Mouse (Mus musculus) bone marrow, adult 2 months (tissue): Measurements from ENCODE around the gene Sstr3.

Source experiments
- CTCF ChIP-seq: fragments of 200-500 bp; IDR thresholded peaks from 2 replicates; pipeline ENCODE4 v1.5.1; 2011; ENCODE audit warnings: low read length, control low read depth; ENCODE audit not compliant: control insufficient read depth, insufficient read depth
- POLR2A ChIP-seq: fragments of 200-500 bp; IDR thresholded peaks from 2 replicates; pipeline ENCODE4 v1.6.1; 2011; ENCODE audit warnings: low read depth, mild to moderate bottlenecking, control low read depth, low read length, borderline replicate concordance; ENCODE audit not compliant: control insufficient read depth

DNA sequence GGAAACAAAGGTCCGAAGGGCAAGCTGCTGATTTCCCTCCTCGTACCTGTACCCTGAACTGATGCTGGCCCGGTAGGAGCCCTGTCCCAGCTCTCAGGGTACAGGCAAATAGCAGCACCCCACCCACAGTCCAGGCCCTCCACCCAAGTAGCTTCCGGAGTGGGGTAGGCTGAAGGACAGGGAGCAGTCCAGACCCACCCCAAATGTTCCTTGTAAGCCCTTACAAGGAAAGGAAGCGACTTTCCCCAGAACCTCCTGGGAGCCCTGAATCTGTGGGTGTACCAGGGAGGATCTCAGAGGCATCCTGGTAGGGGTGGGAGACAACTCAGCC, 27.8 kb upstream of the Sstr3 start:
- TF ChIP-seq CTCF (no peak), POLR2A (no peak)
